Mouse (Mus musculus) CD4-positive, CD25-positive, alpha-beta regulatory T cell (primary cell): Measurements from ENCODE around the gene Hba-a1. TPM values are rescaled to one million over a fixed set of nuclear protein-coding genes. Genes with fewer than 3 reads are reported as not detected.

Source experiments
- polyA plus RNA-seq: library from polyadenylated mRNA; unstranded; fragments of 100-300 nt; shearing (Covaris generic); gene quantifications from one replicate; pipeline ENCODE4 v1.2.1, GENCODE M21; 2017

The Hba-a1 gene
- polyA plus RNA-seq: 99.6 TPM

GRCm38 (mm10) chr11:32283091-32283777 is at the start of gene Hba-a1:
Gene Hba-a1, plus strand, starts transcription at chr11:32283511.

DNA sequence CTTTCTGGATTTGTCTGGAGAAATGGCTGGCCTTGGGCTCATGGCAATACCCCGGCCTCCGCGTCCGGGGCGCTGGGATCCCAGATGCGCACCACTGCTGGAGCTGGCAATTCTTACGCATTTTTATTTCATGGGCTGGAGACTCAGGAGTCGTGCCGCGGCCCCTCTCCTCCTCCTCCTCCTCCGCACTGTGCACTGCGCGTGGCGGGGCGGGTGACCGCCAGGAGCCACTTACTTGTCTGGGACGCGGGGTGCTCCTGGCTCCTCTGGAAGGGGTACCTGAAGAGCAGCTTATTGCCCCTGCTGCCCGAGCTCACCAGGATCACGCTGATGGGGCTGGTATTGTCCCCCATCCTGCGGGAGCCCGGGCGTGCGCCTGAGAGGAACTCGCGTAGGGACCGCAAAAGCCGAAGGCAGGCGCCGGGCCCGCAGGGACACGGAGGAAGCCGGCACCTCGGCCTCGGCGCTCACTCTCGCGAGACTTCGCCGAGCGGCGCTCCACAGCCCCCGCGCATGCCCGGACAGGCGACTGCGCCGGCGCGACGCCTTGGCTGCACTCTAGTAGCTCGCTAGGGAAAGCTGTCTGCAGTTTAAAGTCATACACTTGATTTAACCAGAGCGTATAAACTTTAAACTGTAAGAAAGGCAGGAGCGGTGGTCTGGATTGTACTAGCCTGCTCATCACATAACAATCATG is 16.0 kb upstream of the Hba-a1 start, which contains the start of gene Nprl3:
Gene Nprl3, minus strand, starts transcription at position 520 of the 697 bp plus-strand sequence.

DNA sequence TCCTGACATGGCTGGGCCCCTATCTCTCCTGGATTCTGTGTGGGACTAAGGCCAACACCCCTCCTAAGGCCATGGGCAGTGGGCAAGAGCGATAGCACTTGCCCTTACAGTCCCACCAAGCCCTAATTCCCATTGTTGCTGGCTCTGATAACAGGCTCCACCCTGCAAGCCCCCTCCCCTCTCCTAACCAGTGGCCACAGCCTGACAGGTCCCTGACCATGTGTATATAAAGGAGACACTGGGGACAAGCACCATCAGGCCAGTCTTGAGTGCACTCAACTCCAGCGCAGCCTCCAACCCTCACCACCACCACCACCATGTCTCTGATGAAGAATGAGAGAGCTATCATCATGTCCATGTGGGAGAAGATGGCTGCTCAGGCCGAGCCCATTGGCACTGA is 7.0 kb upstream of the Hba-a1 start, which contains the start of gene Hba-x:
Gene Hba-x, plus strand, starts transcription at position 54 of the 400 bp plus-strand sequence.

GRCm38 (mm10) chr11:32286695-32287492 is 3.6 kb downstream of the Hba-a1 start, which contains the start of gene Hbq1b:
Gene Hbq1b, plus strand, starts transcription at chr11:32286965.

DNA sequence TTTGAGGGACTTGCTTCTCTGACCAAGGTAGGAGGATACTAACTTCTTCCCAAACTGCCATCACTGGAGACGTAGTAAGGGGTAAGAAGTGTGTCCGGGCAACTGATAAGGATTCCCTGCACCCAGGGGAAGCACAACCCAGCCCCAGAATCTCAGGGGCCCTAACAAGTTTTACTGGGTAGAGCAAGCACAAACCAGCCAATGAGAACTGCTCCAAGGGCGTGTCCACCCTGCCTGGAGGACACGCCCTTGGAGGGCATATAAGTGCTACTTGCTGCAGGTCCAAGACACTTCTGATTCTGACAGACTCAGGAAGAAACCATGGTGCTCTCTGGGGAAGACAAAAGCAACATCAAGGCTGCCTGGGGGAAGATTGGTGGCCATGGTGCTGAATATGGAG is 12.9 kb downstream of the Hba-a1 start, which contains the start of gene Hba-a2:
Gene Hba-a2, plus strand, starts transcription at position 287 of the 400 bp plus-strand sequence.

GRCm38 (mm10) chr11:32299865-32300264 is 16.6 kb downstream of the Hba-a1 start, which contains the start of gene Hbq1a:
Gene Hbq1a, plus strand, starts transcription at chr11:32300069.

Other genes with a start within 250 kb of the Hba-a1 start
- 8.6 TPM for gene Il9r, start 83.2 kb upstream of the Hba-a1 start, polyA plus RNA-seq
- gene Snrnp25, start 78.1 kb upstream of the Hba-a1 start, polyA plus RNA-seq: 37.1 TPM
- 0.91 TPM for gene Rhbdf1, start 61.2 kb upstream of the Hba-a1 start, polyA plus RNA-seq
- gene Mpg, start 57.0 kb upstream of the Hba-a1 start, polyA plus RNA-seq: 32.5 TPM
- 73.9 TPM for gene Nprl3, start 15.8 kb upstream of the Hba-a1 start, polyA plus RNA-seq
- not detected for gene Hba-x, start 7.1 kb upstream of the Hba-a1 start, polyA plus RNA-seq
- not detected for gene Hbq1b, start 3.5 kb downstream of the Hba-a1 start, polyA plus RNA-seq
- gene Hba-a2, start 13.0 kb downstream of the Hba-a1 start, polyA plus RNA-seq: 169 TPM
- gene Hbq1a, start 16.6 kb downstream of the Hba-a1 start, polyA plus RNA-seq: not detected
- gene Sh3pxd2b, start 64.3 kb downstream of the Hba-a1 start, polyA plus RNA-seq: 0.12 TPM
- 8.4 TPM for gene Ubtd2, start 171.9 kb downstream of the Hba-a1 start, polyA plus RNA-seq
- 2.2 TPM for gene Efcab9, start 248.6 kb downstream of the Hba-a1 start, polyA plus RNA-seq
- gene Stk10, start 249.8 kb downstream of the Hba-a1 start, polyA plus RNA-seq: 301 TPM